Mouse (Mus musculus): ENCODE measurements around the gene Ctrc. TPM values are rescaled to one million over a fixed set of nuclear protein-coding genes. Genes with fewer than 3 reads are reported as not detected.

Ctrc gene
- polyA plus RNA-seq, 1 experiment from 2014 or later, result not detected

- Histone ChIP-seq H3K4me1 (peaks cover 54% of the 10 kb centered on the region), H3K4me2 (peak overlapping the region; percentile 34), H3K9me3 (no peaks in the 10 kb centered on the region), H3K36me3 (peaks cover 3% of the 10 kb centered on the region; the same call in 1 of the 2 replicates), H3K9ac (no peak overlapping the region), H3K27ac (peak overlapping the region; percentile 86), H3K27me3 (no peaks in the 10 kb centered on the region), H3K4me3 (no peak overlapping the region)
- WGBS, result 14% methylated on average over 10 of the region's 10 CpGs
- peak; percentile 69 for ATAC-seq (ENCODE audit: borderline replicate concordance, extremely low read depth, low FRiP score, low TSS enrichment)
Observed at GRCm38 (mm10) chr4:141866933-141867490, 20.9 kb upstream of the Ctrc start.

GRCm38 (mm10) chr4:141865600-141865999, 19.4 kb upstream of the Ctrc start:
- H3K4me1 ChIP-seq, result peaks cover 40% of the 10 kb centered on the region
- H3K4me2 ChIP-seq, result no peak overlapping the region
- no peak for ATAC-seq (ENCODE audit: borderline replicate concordance, extremely low read depth, low FRiP score, low TSS enrichment)
- H3K36me3 ChIP-seq, result peaks cover 7% of the 10 kb centered on the region
- H3K27ac ChIP-seq, result no peak overlapping the region
- H3K9ac ChIP-seq, result no peak overlapping the region
- no peaks in the 10 kb centered on the region for H3K9me3 ChIP-seq
- WGBS, result 86% methylated on average over 5 of the region's 5 CpGs
- H3K27me3 ChIP-seq, result no peaks in the 10 kb centered on the region
- H3K4me3 ChIP-seq, result no peak overlapping the region

- H3K4me2 ChIP-seq, result no peak overlapping the region
- WGBS, result 91% methylated on average over 5 of the region's 5 CpGs
- no peaks in the 10 kb centered on the region for H3K27me3 ChIP-seq
- H3K27ac ChIP-seq, result no peak overlapping the region
- H3K9me3 ChIP-seq, result no peaks in the 10 kb centered on the region
- H3K36me3 ChIP-seq, result peaks cover 12% of the 10 kb centered on the region
- no peak overlapping the region for H3K9ac ChIP-seq
- H3K4me3 ChIP-seq, result no peak overlapping the region
- no peak for ATAC-seq (ENCODE audit: borderline replicate concordance, extremely low read depth, low FRiP score, low TSS enrichment)
- peaks cover 34% of the 10 kb centered on the region for H3K4me1 ChIP-seq
Observed at GRCm38 (mm10) chr4:141865006-141865405, 18.8 kb upstream of the Ctrc start.

- no peak overlapping the region for H3K27ac ChIP-seq
- no peak overlapping the region for H3K4me3 ChIP-seq
- H3K27me3 ChIP-seq, result no peaks in the 10 kb centered on the region
- peaks cover 15% of the 10 kb centered on the region for H3K36me3 ChIP-seq
- H3K4me1 ChIP-seq, result peaks cover 29% of the 10 kb centered on the region
- no peak overlapping the region for H3K9ac ChIP-seq
- H3K9me3 ChIP-seq, result no peaks in the 10 kb centered on the region
- H3K4me2 ChIP-seq, result no peak overlapping the region
- no peak for ATAC-seq (ENCODE audit: borderline replicate concordance, extremely low read depth, low FRiP score, low TSS enrichment)
- WGBS, result 91% methylated on average over 8 of the region's 8 CpGs
Observed at GRCm38 (mm10) chr4:141864506-141864905, 18.3 kb upstream of the Ctrc start.

GRCm38 (mm10) chr4:141863726-141864280, 17.6 kb upstream of the Ctrc start:
- ATAC-seq (ENCODE audit: borderline replicate concordance, extremely low read depth, low FRiP score, low TSS enrichment), result no peak
- Histone ChIP-seq H3K4me3 (no peak overlapping the region), H3K9ac (no peak overlapping the region), H3K27ac (no peak overlapping the region), H3K9me3 (no peaks in the 10 kb centered on the region), H3K36me3 (peaks cover 16% of the 10 kb centered on the region), H3K4me2 (no peak overlapping the region), H3K4me1 (peaks cover 23% of the 10 kb centered on the region), H3K27me3 (no peaks in the 10 kb centered on the region)
- WGBS, result 80% methylated on average over 7 of the region's 7 CpGs

GRCm38 (mm10) chr4:141862867-141863266, 16.7 kb upstream of the Ctrc start:
- Histone ChIP-seq H3K27ac (no peak overlapping the region), H3K36me3 (peaks cover 16% of the 10 kb centered on the region), H3K4me1 (peaks cover 21% of the 10 kb centered on the region), H3K9me3 (no peaks in the 10 kb centered on the region), H3K4me2 (no peak overlapping the region), H3K4me3 (no peak overlapping the region), H3K9ac (no peak overlapping the region), H3K27me3 (no peaks in the 10 kb centered on the region)
- 80% methylated on average over 5 of the region's 5 CpGs for WGBS
- no peak for ATAC-seq (ENCODE audit: borderline replicate concordance, extremely low read depth, low FRiP score, low TSS enrichment)

GRCm38 (mm10) chr4:141861591-141862295, 15.6 kb upstream of the Ctrc start:
- Histone ChIP-seq H3K36me3 (peaks cover 16% of the 10 kb centered on the region), H3K9me3 (no peaks in the 10 kb centered on the region), H3K27ac (no peak overlapping the region), H3K9ac (no peak overlapping the region), H3K4me3 (no peak overlapping the region), H3K27me3 (no peaks in the 10 kb centered on the region), H3K4me2 (no peak overlapping the region), H3K4me1 (peaks cover 14% of the 10 kb centered on the region)
- 82% methylated on average over 17 of the region's 17 CpGs for WGBS
- ATAC-seq (ENCODE audit: borderline replicate concordance, extremely low read depth, low FRiP score, low TSS enrichment), result no peak

GRCm38 (mm10) chr4:141860246-141860841, 14.2 kb upstream of the Ctrc start:
- Histone ChIP-seq H3K27me3 (no peaks in the 10 kb centered on the region), H3K4me2 (no peak overlapping the region), H3K4me1 (peaks cover 6% of the 10 kb centered on the region; the same call in 1 of the 2 replicates), H3K9me3 (no peaks in the 10 kb centered on the region), H3K4me3 (no peak overlapping the region), H3K27ac (no peak overlapping the region), H3K36me3 (peaks cover 16% of the 10 kb centered on the region), H3K9ac (no peak overlapping the region)
- ATAC-seq (ENCODE audit: borderline replicate concordance, extremely low read depth, low FRiP score, low TSS enrichment), result no peak
- whole genome bisulfite sequencing, result 67% methylated on average over 19 of the region's 19 CpGs

- Histone ChIP-seq H3K4me1 (peaks cover 6% of the 10 kb centered on the region; the same call in 1 of the 2 replicates), H3K9ac (no peak overlapping the region), H3K27ac (no peak overlapping the region), H3K4me2 (no peak overlapping the region), H3K36me3 (peaks cover 16% of the 10 kb centered on the region), H3K4me3 (no peak overlapping the region), H3K9me3 (no peaks in the 10 kb centered on the region), H3K27me3 (no peaks in the 10 kb centered on the region)
- WGBS, result 94% methylated on average over 14 of the region's 14 CpGs
- ATAC-seq (ENCODE audit: borderline replicate concordance, extremely low read depth, low FRiP score, low TSS enrichment), result no peak
Observed at GRCm38 (mm10) chr4:141859351-141859750, 13.2 kb upstream of the Ctrc start.

- Histone ChIP-seq H3K27me3 (no peaks in the 10 kb centered on the region), H3K4me2 (no peak overlapping the region), H3K9me3 (no peaks in the 10 kb centered on the region), H3K4me1 (peaks cover 6% of the 10 kb centered on the region; the same call in 1 of the 2 replicates), H3K4me3 (no peak overlapping the region), H3K9ac (no peak overlapping the region), H3K27ac (no peak overlapping the region), H3K36me3 (peaks cover 16% of the 10 kb centered on the region)
- ATAC-seq (ENCODE audit: borderline replicate concordance, extremely low read depth, low FRiP score, low TSS enrichment), result no peak
- WGBS, result 66% methylated on average over 20 of the region's 20 CpGs
Observed at GRCm38 (mm10) chr4:141858501-141858900, 12.3 kb upstream of the Ctrc start.

- H3K9ac ChIP-seq, result no peak overlapping the region
- H3K36me3 ChIP-seq, result peaks cover 16% of the 10 kb centered on the region
- H3K4me3 ChIP-seq, result no peak overlapping the region
- H3K4me1 ChIP-seq, result peaks cover 6% of the 10 kb centered on the region; the same call in 1 of the 2 replicates
- peak; percentile 54; the same call in 1 of the 2 replicates for ATAC-seq (ENCODE audit: borderline replicate concordance, extremely low read depth, low FRiP score, low TSS enrichment)
- 0 out of 2 replicates have a peak overlapping the region, but pooled peaks have one; percentile 12 for H3K4me2 ChIP-seq
- H3K9me3 ChIP-seq, result no peaks in the 10 kb centered on the region
- 10% methylated on average over 10 of the region's 10 CpGs for WGBS
- H3K27me3 ChIP-seq, result no peaks in the 10 kb centered on the region
- peak overlapping the region; percentile 63 for H3K27ac ChIP-seq
Observed at GRCm38 (mm10) chr4:141857422-141857930, 11.3 kb upstream of the Ctrc start.

Data from lung, embryonic 15.5 days (tissue).